Mouse (Mus musculus): ENCODE data around the gene Ly6g6c. TPM values are rescaled to one million over a fixed set of nuclear protein-coding genes. Genes with fewer than 3 reads are reported as not detected.

Gene Ly6g6c
- total and polyA plus RNA-seq, 2 experiments from 2014 or later, result not detected

DNA sequence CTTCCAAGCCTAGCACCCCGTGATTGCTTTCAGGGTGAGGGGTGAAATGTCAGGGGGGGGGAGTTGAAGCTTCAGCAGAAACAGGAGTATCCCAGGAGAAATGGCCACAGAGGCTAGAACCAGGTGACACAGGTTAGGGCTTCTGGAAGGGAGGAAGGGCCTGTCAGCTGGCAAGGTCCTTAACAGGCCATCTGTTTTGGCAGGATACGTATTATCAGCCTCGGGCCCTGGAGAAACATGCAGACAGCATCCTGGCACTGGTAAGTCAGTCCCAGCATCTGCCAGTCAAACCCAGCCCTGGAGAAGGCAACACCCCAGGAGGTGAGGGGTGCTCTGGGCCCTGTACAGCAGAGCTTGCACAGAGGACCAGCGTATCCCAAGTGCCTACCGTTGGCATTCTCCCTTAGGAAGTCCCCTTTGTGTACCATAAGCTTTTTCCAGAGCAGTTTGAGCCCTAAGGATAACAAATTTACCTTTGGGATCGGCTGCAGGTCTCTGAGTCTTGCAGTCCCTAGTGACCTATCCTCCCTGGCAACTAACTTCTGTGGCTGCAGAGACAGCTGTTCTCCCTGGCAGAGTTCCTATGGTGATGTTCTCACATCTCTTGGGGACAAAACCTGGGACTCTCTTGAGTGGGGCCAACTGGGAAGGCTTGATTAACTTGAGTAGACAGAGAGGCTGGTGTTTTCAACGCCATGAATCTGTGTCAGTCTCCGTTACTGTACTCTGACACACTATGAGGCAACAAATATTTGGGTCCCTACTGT lies 25.2 kb downstream of the Ly6g6c start:
- H3K4me2 ChIP-seq (ENCODE audit: low read depth, low read length), result peak overlapping the region; percentile 68
- H3K4me1 ChIP-seq (ENCODE audit: insufficient read depth, low read length), result peaks cover 11% of the 10 kb centered on the region
- DNase-seq (ENCODE audit: low spot score) (peak; percentile 67), ATAC-seq (peak; percentile 13; the same call in 1 of the 2 replicates)
- 32% methylated on average over 8 of the region's 8 CpGs for WGBS
- no peaks in the 10 kb centered on the region for H3K27me3 ChIP-seq (ENCODE audit: insufficient read depth, low read length)
- peak overlapping the region; percentile 98 for H3K27ac ChIP-seq
- no peaks in the 10 kb centered on the region for H3K9me3 ChIP-seq (ENCODE audit: low read length)
- peak overlapping the region; percentile 86 for H3K9ac ChIP-seq (replicated peaks; ENCODE audit: low read length)
- peaks cover 25% of the 10 kb centered on the region; the same call in 1 of the 2 replicates for H3K36me3 ChIP-seq (ENCODE audit: insufficient read depth, low read length)
- peak overlapping the region; percentile 68 for H3K4me3 ChIP-seq (ENCODE audit: low read length)
- TF ChIP-seq CTCF (IDR thresholded peaks at IDR 0.05; ENCODE audit: low read depth), result no peak

DNA sequence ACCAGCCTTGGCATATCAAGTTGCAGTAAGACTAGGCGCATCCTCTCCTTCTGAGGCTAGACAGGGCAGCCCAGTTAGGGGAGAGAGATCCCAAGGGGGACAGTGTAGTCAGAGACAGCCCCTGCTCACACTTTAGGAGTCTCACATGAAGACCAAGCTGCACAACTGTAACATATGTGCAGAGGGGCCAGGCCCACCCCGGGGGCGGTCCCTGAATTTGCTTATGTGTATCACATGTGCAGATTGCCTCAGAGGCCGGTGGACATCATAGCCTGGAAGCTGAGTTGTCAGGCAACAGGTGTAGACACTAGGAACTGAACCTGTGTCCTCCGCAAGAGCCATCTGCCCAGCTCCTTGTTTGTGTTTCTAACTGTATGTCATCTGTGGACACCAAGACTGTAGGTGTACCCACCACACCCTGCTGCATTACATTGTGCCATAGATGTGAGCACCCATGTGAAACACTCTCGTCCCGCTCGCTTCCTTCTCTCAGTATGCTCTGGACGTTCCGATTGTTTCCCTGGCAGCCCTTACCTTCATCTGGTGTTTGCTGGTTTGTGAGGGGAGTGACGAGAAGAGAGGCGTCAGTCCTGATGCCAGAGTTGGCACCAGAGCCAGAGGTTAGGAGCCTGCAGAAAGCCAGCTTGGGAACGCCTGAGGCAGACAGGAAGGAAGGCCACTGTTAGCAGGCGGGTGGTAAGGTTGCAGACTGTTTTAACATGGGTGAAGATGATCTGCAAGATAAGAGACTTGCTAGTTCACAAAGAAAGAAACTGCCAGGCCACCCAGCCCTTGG lies 27.4 kb downstream of the Ly6g6c start:
- Histone ChIP-seq H3K4me2 (ENCODE audit: low read depth, low read length) (no peak overlapping the region), H3K4me3 (ENCODE audit: low read length) (no peak overlapping the region), H3K9me3 (ENCODE audit: low read length) (no peaks in the 10 kb centered on the region), H3K9ac (replicated peaks; ENCODE audit: low read length) (no peak overlapping the region), H3K36me3 (ENCODE audit: insufficient read depth, low read length) (peaks cover 33% of the 10 kb centered on the region; the same call in 1 of the 2 replicates), H3K27me3 (ENCODE audit: insufficient read depth, low read length) (no peaks in the 10 kb centered on the region), H3K27ac (no peak overlapping the region), H3K4me1 (ENCODE audit: insufficient read depth, low read length) (peaks cover 11% of the 10 kb centered on the region)
- no peak for DNase-seq (ENCODE audit: low spot score)
- ATAC-seq, result no peak
- TF ChIP-seq CTCF (IDR thresholded peaks at IDR 0.05; ENCODE audit: low read depth), result no peak
- WGBS, result 86% methylated on average over 14 of the region's 14 CpGs

GRCm38 (mm10) chr17:35094475-35095365 lies 29.5 kb downstream of the Ly6g6c start:
- TF ChIP-seq CTCF (IDR thresholded peaks at IDR 0.05; ENCODE audit: low read depth), result no peak
- Histone ChIP-seq H3K9me3 (ENCODE audit: low read length) (no peaks in the 10 kb centered on the region), H3K27ac (no peak overlapping the region), H3K4me1 (ENCODE audit: insufficient read depth, low read length) (peaks cover 11% of the 10 kb centered on the region), H3K4me3 (ENCODE audit: low read length) (no peak overlapping the region), H3K36me3 (ENCODE audit: insufficient read depth, low read length) (peaks cover 52% of the 10 kb centered on the region), H3K27me3 (ENCODE audit: insufficient read depth, low read length) (no peaks in the 10 kb centered on the region), H3K9ac (replicated peaks; ENCODE audit: low read length) (no peak overlapping the region), H3K4me2 (ENCODE audit: low read depth, low read length) (no peak overlapping the region)
- DNase-seq (ENCODE audit: low spot score) (no peak), ATAC-seq (no peak)
- WGBS, result 92% methylated on average over 15 of the region's 15 CpGs

- no peaks in the 10 kb centered on the region for H3K9me3 ChIP-seq (ENCODE audit: low read length)
- DNase-seq (ENCODE audit: low spot score) (no peak), ATAC-seq (no peak)
- H3K4me1 ChIP-seq (ENCODE audit: insufficient read depth, low read length), result no peaks in the 10 kb centered on the region
- no peak for TF ChIP-seq CTCF (IDR thresholded peaks at IDR 0.05; ENCODE audit: low read depth)
- 76% methylated on average over 12 of the region's 12 CpGs for WGBS
- H3K4me2 ChIP-seq (ENCODE audit: low read depth, low read length), result no peak overlapping the region
- H3K9ac ChIP-seq (replicated peaks; ENCODE audit: low read length), result no peak overlapping the region
- peaks cover 69% of the 10 kb centered on the region for H3K36me3 ChIP-seq (ENCODE audit: insufficient read depth, low read length)
- no peak overlapping the region for H3K4me3 ChIP-seq (ENCODE audit: low read length)
- no peaks in the 10 kb centered on the region for H3K27me3 ChIP-seq (ENCODE audit: insufficient read depth, low read length)
- H3K27ac ChIP-seq, result no peak overlapping the region
These were observed 31.4 kb downstream of the Ly6g6c start for GRCm38 (mm10) chr17:35096597-35096996.

DNA sequence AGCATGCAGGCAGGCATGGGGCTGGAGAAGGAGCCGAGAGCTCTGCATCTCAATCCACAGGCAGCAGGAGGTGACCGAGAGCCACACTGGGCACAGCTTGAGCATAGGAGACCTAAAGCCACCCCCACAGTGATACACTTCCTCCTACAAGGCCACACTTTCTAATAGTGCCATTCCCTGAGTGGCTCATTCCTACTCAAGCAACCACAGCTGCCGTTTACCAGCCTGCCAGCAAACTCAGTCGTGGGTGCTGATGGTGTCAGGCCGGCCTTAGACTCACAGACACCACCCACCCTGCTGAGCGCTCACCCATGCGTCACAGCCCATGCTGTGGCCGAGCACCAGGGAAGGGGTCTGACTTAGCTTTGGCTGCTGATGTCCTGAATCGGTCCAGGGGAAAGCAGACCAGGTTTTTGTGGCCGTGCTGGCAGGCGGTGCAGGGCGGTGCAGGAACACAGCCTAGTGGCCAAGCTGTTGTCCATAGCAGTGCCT lies 32.0 kb downstream of the Ly6g6c start:
- Histone ChIP-seq H3K4me1 (ENCODE audit: insufficient read depth, low read length) (no peaks in the 10 kb centered on the region), H3K9me3 (ENCODE audit: low read length) (no peaks in the 10 kb centered on the region), H3K9ac (replicated peaks; ENCODE audit: low read length) (no peak overlapping the region), H3K36me3 (ENCODE audit: insufficient read depth, low read length) (peaks cover 72% of the 10 kb centered on the region), H3K27me3 (ENCODE audit: insufficient read depth, low read length) (no peaks in the 10 kb centered on the region), H3K4me2 (ENCODE audit: low read depth, low read length) (no peak overlapping the region), H3K4me3 (ENCODE audit: low read length) (no peak overlapping the region), H3K27ac (no peak overlapping the region)
- TF ChIP-seq CTCF (IDR thresholded peaks at IDR 0.05; ENCODE audit: low read depth), result no peak
- 68% methylated on average over 12 of the region's 12 CpGs for WGBS
- no peak for DNase-seq (ENCODE audit: low spot score)
- no peak for ATAC-seq

GRCm38 (mm10) chr17:35100196-35100765 lies 35.1 kb downstream of the Ly6g6c start:
- no peak for TF ChIP-seq CTCF (IDR thresholded peaks at IDR 0.05; ENCODE audit: low read depth)
- Histone ChIP-seq H3K27me3 (ENCODE audit: insufficient read depth, low read length) (no peaks in the 10 kb centered on the region), H3K27ac (no peak overlapping the region), H3K4me2 (ENCODE audit: low read depth, low read length) (no peak overlapping the region), H3K36me3 (ENCODE audit: insufficient read depth, low read length) (peaks cover 70% of the 10 kb centered on the region), H3K9me3 (ENCODE audit: low read length) (no peaks in the 10 kb centered on the region), H3K4me3 (ENCODE audit: low read length) (no peak overlapping the region), H3K4me1 (ENCODE audit: insufficient read depth, low read length) (no peaks in the 10 kb centered on the region), H3K9ac (replicated peaks; ENCODE audit: low read length) (no peak overlapping the region)
- 78% methylated on average over 10 of the region's 10 CpGs for WGBS
- DNase-seq (ENCODE audit: low spot score), result no peak
- no peak for ATAC-seq
